Mouse (Mus musculus): Measurements from ENCODE around the gene Zfp512.
"Not testable (repeated sequence)": the region's sequence is repeated elsewhere in the genome, so short reads cannot be mapped to it uniquely, and the experiment has no call there.

Gene Zfp512

GRCm38 (mm10) chr5:31451878-31452561 is at the start of gene Zfp512:
Gene Zfp512 (plus strand): TSS chr5:31452431.
- DNase-seq = peak; percentile 93

GRCm38 (mm10) chr5:31434727-31435126 is 17.5 kb upstream of the Zfp512 start:
- DNase-seq = not testable (repeated sequence)

- no peak for DNase-seq
Measured at GRCm38 (mm10) chr5:31451336-31451735, 895 bp upstream of the Zfp512 start.

GRCm38 (mm10) chr5:31452562-31452878 is 289 bp downstream of the Zfp512 start:
- DNase-seq = no peak

GRCm38 (mm10) chr5:31452886-31453410 is 717 bp downstream of the Zfp512 start:
- DNase-seq = no peak

GRCm38 (mm10) chr5:31467798-31468197 is 15.6 kb downstream of the Zfp512 start:
- no peak for DNase-seq

- DNase-seq = no peak
Measured at GRCm38 (mm10) chr5:31469711-31470110, 17.5 kb downstream of the Zfp512 start.

- no peak for DNase-seq
Measured at GRCm38 (mm10) chr5:31470334-31470733, 18.1 kb downstream of the Zfp512 start.

- DNase-seq = no peak
Measured at GRCm38 (mm10) chr5:31480536-31480935, 28.3 kb downstream of the Zfp512 start.

GRCm38 (mm10) chr5:31485440-31485839 is 33.2 kb downstream of the Zfp512 start, which contains the start of gene 4930548H24Rik:
Gene 4930548H24Rik (plus strand): TSS chr5:31485740.
- no peak for DNase-seq

- DNase-seq = no peak
Measured at GRCm38 (mm10) chr5:31487889-31488288, 35.7 kb downstream of the Zfp512 start.

- DNase-seq = no peak
Measured at GRCm38 (mm10) chr5:31489116-31489769, 37.0 kb downstream of the Zfp512 start.

- DNase-seq = no peak
Measured at GRCm38 (mm10) chr5:31492031-31492430, 39.8 kb downstream of the Zfp512 start.

- DNase-seq = peak; percentile 89
Measured at GRCm38 (mm10) chr5:31494513-31495297, 42.5 kb downstream of the Zfp512 start, which contains the start of gene Gpn1. Gene Gpn1 (plus strand): TSS chr5:31494741.

- DNase-seq = no peak
Measured at GRCm38 (mm10) chr5:31504843-31505242, 52.6 kb downstream of the Zfp512 start.

GRCm38 (mm10) chr5:31512481-31512880 is 60.2 kb downstream of the Zfp512 start:
- DNase-seq = no peak

GRCm38 (mm10) chr5:31520556-31520955 is 68.3 kb downstream of the Zfp512 start:
- no peak for DNase-seq

GRCm38 (mm10) chr5:31526354-31527116 is 74.3 kb downstream of the Zfp512 start, which contains the start of gene Slc4a1ap:
Gene Slc4a1ap (plus strand): TSS chr5:31526995.
- peak; percentile 70 for DNase-seq

- no peak for DNase-seq
Measured at GRCm38 (mm10) chr5:31527117-31527680, 75.0 kb downstream of the Zfp512 start.

GRCm38 (mm10) chr5:31527707-31528106 is 75.5 kb downstream of the Zfp512 start, which contains the start of gene Supt7l:
Gene Supt7l (minus strand): TSS chr5:31527807.
- DNase-seq = not testable (repeated sequence)

- no peak for DNase-seq
Measured at GRCm38 (mm10) chr5:31528560-31528959, 76.3 kb downstream of the Zfp512 start.
